Mouse (Mus musculus) hindbrain, embryonic 15.5 days (tissue): Measurements from ENCODE around the gene Ptprr. TPM values are rescaled to one million over a fixed set of nuclear protein-coding genes. Genes with fewer than 3 reads are reported as not detected.
A peak's percentile ranks its signal among the peaks of the same experiment; 100 is the strongest.

Experiments used
- ATAC-seq: fragments of 200-750 bp; cut with Nextera tagmentation; 2 replicates; pipeline ENCODE4 v1.8.0; 2017; ENCODE audit warnings: low read depth, moderate number of reproducible peaks, moderate TSS enrichment; ENCODE audit not compliant: low FRiP score
- H3K27ac ChIP-seq: fragments of 300-500 bp; sonication (generic); replicated peaks from 2 replicates; pipeline ENCODE4 v1.5.1; 2015; ENCODE audit warnings: mild to moderate bottlenecking, inconsistent platforms
- H3K27me3 ChIP-seq: fragments of 300-500 bp; sonication (generic); 2 replicates; pipeline ENCODE4 v1.6.1; 2015; ENCODE audit warnings: control low read depth, inconsistent platforms
- H3K36me3 ChIP-seq: fragments of 300-500 bp; sonication (generic); 2 replicates; pipeline ENCODE4 v1.6.1; 2015; ENCODE audit warnings: control low read depth, inconsistent platforms
- H3K4me1 ChIP-seq: fragments of 300-500 bp; sonication (generic); replicated peaks from 2 replicates; pipeline ENCODE4 v1.6.1; 2015; ENCODE audit warnings: control low read depth, inconsistent platforms
- H3K4me2 ChIP-seq: fragments of 300-500 bp; sonication (generic); 2 replicates; pipeline ENCODE4 v1.6.1; 2015; ENCODE audit warnings: moderate library complexity, mild to moderate bottlenecking, inconsistent platforms
- H3K4me3 ChIP-seq: fragments of 300-500 bp; sonication (generic); 2 replicates; pipeline ENCODE4 v1.5.1; 2015; ENCODE audit warnings: mild to moderate bottlenecking, inconsistent platforms
- H3K9ac ChIP-seq: fragments of 300-500 bp; sonication (generic); 2 replicates; pipeline ENCODE4 v1.6.1; 2015; ENCODE audit warnings: inconsistent platforms
- H3K9me3 ChIP-seq: fragments of 300-500 bp; sonication (generic); 2 replicates; pipeline ENCODE4 v1.6.1; 2016; ENCODE audit warnings: control low read depth, inconsistent platforms
- WGBS: fragments of 180-500 bp; shearing (Covaris S2); methylation state at CpG from one replicate; pipeline ENCODE4 v1.1.7; 2015; 5-methylcytosine and 5-hydroxymethylcytosine counted together
- polyA plus RNA-seq: library from polyadenylated mRNA; unstranded; fragments of >200 nt; fragmentation: Nextera tagmentation; extraction: Ambion mirVana; gene quantifications from 2 replicates; pipeline ENCODE4 v1.2.1, GENCODE M21; 2015

Ptprr gene
- polyA plus RNA-seq, 1 experiment from 2014 or later: 22.0 TPM

- H3K4me2 ChIP-seq: peak overlapping the region; percentile 38; the same call in 1 of the 2 replicates
- 22% methylated on average over 12 of the region's 12 CpGs for WGBS
These were observed 301.2 kb downstream of the Ptprr start for GRCm38 (mm10) chr10:116319246-116319645.

More at GRCm38 (mm10) chr10:116319246-116319645, 301.2 kb downstream of the Ptprr start:
- Histone ChIP-seq H3K9me3 (no peaks in the 10 kb centered on the region), H3K9ac (no peak overlapping the region), H3K4me1 (no peaks in the 10 kb centered on the region), H3K36me3 (no peaks in the 10 kb centered on the region), H3K27me3 (no peaks in the 10 kb centered on the region), H3K4me3 (no peak overlapping the region), H3K27ac (no peak overlapping the region)
- ATAC-seq: 0 out of 2 replicates have a peak, but pooled peaks have one; percentile 54

Other genes with a start within 250 kb of the Ptprr start
- gene Tspan8, start 201.4 kb upstream of the Ptprr start, polyA plus RNA-seq: 0.45 and 0.84 TPM in 2 replicates
- 0.06 TPM in 1 of 2 replicates, not detected in the other for gene 4933416C03Rik, start 95.7 kb downstream of the Ptprr start, polyA plus RNA-seq